Mouse (Mus musculus) forebrain, postnatal 0 days (tissue): ENCODE measurements around the gene Esyt1. TPM values are rescaled to one million over a fixed set of nuclear protein-coding genes. Genes with fewer than 3 reads are reported as not detected.

Experiments used
- ATAC-seq: fragments of 200-750 bp; cut with Nextera tagmentation; 2 replicates; pipeline ENCODE4 v1.8.0; 2017; ENCODE audit warnings: mild to moderate bottlenecking, moderate library complexity
- DNase-seq: peaks from one replicate; pipeline ENCODE4 v3.0.0-alpha.2; 2015
- H3K27ac ChIP-seq: fragments of 300-500 bp; sonication (generic); 2 replicates; pipeline ENCODE4 v1.5.1; 2014; ENCODE audit warnings: low read depth, mild to moderate bottlenecking, antibody characterized with exemption, low read length, moderate library complexity, mixed read lengths
- H3K27me3 ChIP-seq: fragments of 300-500 bp; sonication (generic); 2 replicates; pipeline ENCODE4 v1.6.1; 2014; ENCODE audit warnings: mild to moderate bottlenecking, low read length, mixed read lengths; ENCODE audit not compliant: insufficient read depth
- H3K36me3 ChIP-seq: fragments of 300-500 bp; sonication (generic); 2 replicates; pipeline ENCODE4 v1.6.1; 2014; ENCODE audit warnings: mild to moderate bottlenecking, moderate library complexity; ENCODE audit not compliant: insufficient read depth
- H3K4me1 ChIP-seq: fragments of 300-500 bp; sonication (generic); 2 replicates; pipeline ENCODE4 v1.6.1; 2014; ENCODE audit warnings: antibody characterized with exemption; ENCODE audit not compliant: insufficient read depth
- H3K4me2 ChIP-seq: fragments of 300-500 bp; sonication (generic); 2 replicates; pipeline ENCODE4 v1.6.1; 2014; ENCODE audit warnings: low read depth, mild to moderate bottlenecking, moderate library complexity
- H3K4me3 ChIP-seq: fragments of 300-500 bp; sonication (generic); 2 replicates; pipeline ENCODE4 v1.5.1; 2014; ENCODE audit warnings: low read depth, low read length, mixed read lengths
- H3K9ac ChIP-seq: fragments of 300-500 bp; sonication (generic); 2 replicates; pipeline ENCODE4 v1.6.1; 2014; ENCODE audit warnings: mild to moderate bottlenecking
- H3K9me3 ChIP-seq: fragments of 300-500 bp; sonication (generic); 2 replicates; pipeline ENCODE4 v1.6.1; 2016; ENCODE audit warnings: low read length
- CTCF ChIP-seq: sonication (generic); IDR thresholded peaks from 2 replicates; pipeline ENCODE4 v1.5.1; 2016; ENCODE audit warnings: antibody characterized with exemption, control low read depth, low read depth
- WGBS: fragments of 180-500 bp; shearing (Covaris S2); extraction: QIAGEN DNeasy Blood & Tissue Kit; methylation state at CpG from one replicate; pipeline ENCODE4 v1.1.7; 2014; 5-methylcytosine and 5-hydroxymethylcytosine counted together
- polyA plus RNA-seq: library from polyadenylated mRNA; unstranded; fragments of >200 nt; fragmentation: Nextera tagmentation; extraction: Ambion mirVana; gene quantifications from 2 replicates; pipeline ENCODE4 v1.2.1, GENCODE M21; 2015
- total RNA-seq: library from RNA; depleted of rRNA; stranded (reverse); fragments of >200 nt; gene quantifications from 2 replicates; pipeline ENCODE4 v1.2.3, GENCODE M21; 2014

Gene Esyt1
- total and polyA plus RNA-seq, 2 experiments from 2014 or later: 5.3 to 14.8 TPM

DNA sequence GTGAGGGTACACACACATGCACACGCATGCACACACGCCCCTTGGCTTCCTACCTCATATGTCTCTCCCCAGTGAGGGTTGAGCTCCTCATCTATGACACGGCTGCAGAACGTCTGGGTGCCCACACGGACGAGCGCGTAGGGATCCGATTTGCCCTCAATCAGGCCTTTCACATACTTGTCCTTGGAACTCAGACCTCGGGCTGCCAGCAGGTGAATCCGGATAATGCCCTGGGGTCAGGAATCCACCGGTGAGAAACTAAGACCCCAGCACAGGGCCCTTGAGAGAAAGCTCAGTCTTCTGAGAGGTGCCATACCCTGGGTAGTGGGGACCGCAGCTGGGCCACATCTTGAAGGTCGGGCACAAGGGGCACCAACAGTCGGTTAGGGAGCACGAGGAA, 5.1 kb downstream of the Esyt1 start:
- DNase-seq (no peak), ATAC-seq (no peak)
- WGBS: 85% methylated on average over 16 of the region's 16 CpGs
- Histone ChIP-seq H3K36me3 (no peaks in the 10 kb centered on the region), H3K9ac (no peak overlapping the region), H3K27me3 (no peaks in the 10 kb centered on the region), H3K4me2 (no peak overlapping the region), H3K9me3 (no peaks in the 10 kb centered on the region), H3K4me1 (0 out of 2 replicates have a peak, but pooled peaks cover 3% of the 10 kb centered on the region), H3K27ac (no peak overlapping the region), H3K4me3 (no peak overlapping the region)
- no peak for TF ChIP-seq CTCF

DNA sequence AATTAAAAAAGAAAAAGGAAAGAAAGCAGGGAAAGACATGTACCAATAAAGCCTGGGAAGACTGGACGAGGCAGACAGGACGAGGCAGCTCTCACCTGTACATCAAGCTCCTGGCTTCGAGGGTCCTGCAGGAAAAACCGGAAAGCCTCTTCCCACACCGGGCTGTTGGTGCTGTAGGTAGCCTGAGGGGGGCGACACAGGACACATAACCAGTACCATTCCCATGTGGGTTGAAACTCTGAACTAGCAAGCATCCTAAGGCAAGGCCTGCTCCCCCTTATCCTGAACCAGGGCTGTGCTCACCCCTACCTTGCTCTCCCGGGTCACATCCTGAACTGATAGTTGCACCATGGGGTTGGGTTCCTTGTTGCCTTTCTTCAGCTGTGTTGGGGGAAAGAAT, 6.8 kb downstream of the Esyt1 start:
- 69% methylated on average over 7 of the region's 7 CpGs for WGBS
- Histone ChIP-seq H3K9me3 (no peaks in the 10 kb centered on the region), H3K4me1 (no peaks in the 10 kb centered on the region), H3K4me3 (no peak overlapping the region), H3K9ac (no peak overlapping the region), H3K36me3 (no peaks in the 10 kb centered on the region; the same call in 1 of the 2 replicates), H3K4me2 (no peak overlapping the region), H3K27ac (no peak overlapping the region), H3K27me3 (no peaks in the 10 kb centered on the region)
- TF ChIP-seq CTCF: peak; percentile 55
- ATAC-seq (0 out of 2 replicates have a peak, but pooled peaks have one; percentile 45), DNase-seq (peak; percentile 16)

DNA sequence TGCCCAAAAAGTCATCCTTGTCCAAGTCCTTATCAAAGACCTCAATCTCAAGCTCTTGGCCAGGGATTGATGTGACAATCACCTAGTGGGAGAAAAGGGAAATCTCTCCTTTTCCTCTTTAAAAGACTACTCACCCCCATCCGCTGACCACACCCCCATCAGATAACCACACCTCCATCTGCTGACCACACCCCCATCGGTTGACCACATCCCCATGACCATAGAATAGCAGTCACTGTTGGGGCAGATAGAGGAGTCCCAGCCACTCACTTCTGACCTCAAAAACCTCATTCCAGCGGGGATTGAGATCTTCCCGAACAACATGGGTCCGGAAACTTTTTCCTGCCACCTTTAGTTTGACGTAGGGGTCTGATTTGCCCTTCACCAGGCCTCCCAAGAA, 9.0 kb downstream of the Esyt1 start:
- no peak for TF ChIP-seq CTCF
- no peak for DNase-seq
- no peak overlapping the region for H3K27ac ChIP-seq
- no peaks in the 10 kb centered on the region for H3K9me3 ChIP-seq
- H3K27me3 ChIP-seq: no peaks in the 10 kb centered on the region
- whole genome bisulfite sequencing: 19% methylated on average over 6 of the region's 6 CpGs
- no peak overlapping the region for H3K4me2 ChIP-seq
- no peak overlapping the region for H3K9ac ChIP-seq
- no peaks in the 10 kb centered on the region; the same call in 1 of the 2 replicates for H3K36me3 ChIP-seq
- ATAC-seq: no peak
- no peaks in the 10 kb centered on the region for H3K4me1 ChIP-seq
- H3K4me3 ChIP-seq: no peak overlapping the region

DNA sequence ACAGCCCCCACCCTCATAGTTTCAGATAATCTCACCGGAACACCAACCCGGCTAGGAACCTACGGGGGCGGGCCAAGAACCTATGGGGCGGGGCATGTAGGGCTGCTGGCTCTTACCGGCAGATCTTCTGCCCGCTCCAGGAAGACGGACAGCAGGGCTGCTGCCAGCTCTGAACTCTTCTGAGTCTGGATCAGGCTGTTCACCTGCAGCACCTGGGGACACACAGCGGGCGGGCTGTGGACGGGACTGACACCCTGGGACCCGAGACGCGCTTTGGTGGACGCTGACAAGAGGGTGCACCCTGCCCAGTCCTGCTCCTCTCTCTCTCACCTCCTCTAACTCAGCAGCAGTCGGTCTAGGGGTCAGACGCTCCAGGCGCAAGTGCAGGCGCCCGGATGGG, 9.6 kb downstream of the Esyt1 start:
- 19% methylated on average over 20 of the region's 20 CpGs for WGBS
- no peak overlapping the region for H3K9ac ChIP-seq
- H3K27me3 ChIP-seq: no peaks in the 10 kb centered on the region
- no peak overlapping the region for H3K4me3 ChIP-seq
- no peaks in the 10 kb centered on the region; the same call in 1 of the 2 replicates for H3K36me3 ChIP-seq
- no peak for TF ChIP-seq CTCF
- no peak for ATAC-seq
- no peaks in the 10 kb centered on the region for H3K4me1 ChIP-seq
- H3K4me2 ChIP-seq: 0 out of 2 replicates have a peak overlapping the region, but pooled peaks have one; percentile 8
- no peaks in the 10 kb centered on the region for H3K9me3 ChIP-seq
- H3K27ac ChIP-seq: no peak overlapping the region
- DNase-seq: no peak

DNA sequence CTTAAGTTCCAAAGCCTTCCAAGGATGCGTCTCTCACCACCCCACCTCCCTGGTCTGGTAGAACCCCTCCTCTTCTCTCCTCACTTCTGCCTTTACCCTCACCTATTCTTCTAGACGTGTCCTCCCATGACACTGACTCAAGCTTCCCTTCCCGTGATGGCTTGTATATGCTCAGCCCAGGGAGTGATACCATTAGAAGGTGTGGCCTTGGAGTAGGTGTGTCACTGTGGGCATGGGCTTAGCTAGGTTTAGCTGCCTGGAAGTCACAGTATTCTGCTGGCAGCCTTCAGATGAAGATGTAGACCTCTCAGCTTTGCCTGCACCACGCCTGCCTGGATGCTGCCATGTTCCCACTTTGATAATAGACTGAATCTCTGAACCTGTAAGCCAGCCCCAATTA, 10.6 kb downstream of the Esyt1 start:
- TF ChIP-seq CTCF: no peak
- H3K36me3 ChIP-seq: peaks cover 8% of the 10 kb centered on the region
- H3K9me3 ChIP-seq: no peaks in the 10 kb centered on the region
- no peaks in the 10 kb centered on the region for H3K27me3 ChIP-seq
- no peak overlapping the region for H3K4me3 ChIP-seq
- no peaks in the 10 kb centered on the region for H3K4me1 ChIP-seq
- no peak overlapping the region for H3K4me2 ChIP-seq
- H3K9ac ChIP-seq: no peak overlapping the region
- 80% methylated on average over 4 of the region's 4 CpGs for WGBS
- no peak for DNase-seq
- ATAC-seq: no peak
- no peak overlapping the region for H3K27ac ChIP-seq

DNA sequence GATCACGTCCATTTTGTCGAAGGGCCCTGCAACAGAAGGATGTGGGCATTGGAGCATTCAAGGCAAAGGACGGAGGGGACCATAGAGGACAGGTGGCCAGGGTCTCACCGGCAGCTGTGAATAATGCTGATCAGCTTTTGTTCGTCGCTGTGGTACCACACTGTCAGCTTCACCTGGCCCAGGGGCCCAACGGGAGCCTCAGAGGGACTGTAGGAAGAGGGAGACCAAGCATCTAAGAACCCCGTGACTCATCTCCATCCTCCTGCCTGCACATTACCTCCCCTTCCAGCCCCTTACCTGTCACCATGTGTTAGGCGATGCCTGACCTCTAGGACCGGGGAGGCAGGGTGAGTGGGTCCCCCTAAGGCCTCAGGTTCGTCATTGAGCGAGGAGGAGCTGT, 13.9 kb downstream of the Esyt1 start:
- DNase-seq: no peak
- Histone ChIP-seq H3K9ac (no peak overlapping the region), H3K27ac (no peak overlapping the region), H3K4me1 (no peaks in the 10 kb centered on the region), H3K9me3 (no peaks in the 10 kb centered on the region), H3K27me3 (no peaks in the 10 kb centered on the region), H3K36me3 (peaks cover 19% of the 10 kb centered on the region), H3K4me2 (no peak overlapping the region), H3K4me3 (no peak overlapping the region)
- no peak for TF ChIP-seq CTCF
- 84% methylated on average over 12 of the region's 12 CpGs for WGBS
- no peak for ATAC-seq

DNA sequence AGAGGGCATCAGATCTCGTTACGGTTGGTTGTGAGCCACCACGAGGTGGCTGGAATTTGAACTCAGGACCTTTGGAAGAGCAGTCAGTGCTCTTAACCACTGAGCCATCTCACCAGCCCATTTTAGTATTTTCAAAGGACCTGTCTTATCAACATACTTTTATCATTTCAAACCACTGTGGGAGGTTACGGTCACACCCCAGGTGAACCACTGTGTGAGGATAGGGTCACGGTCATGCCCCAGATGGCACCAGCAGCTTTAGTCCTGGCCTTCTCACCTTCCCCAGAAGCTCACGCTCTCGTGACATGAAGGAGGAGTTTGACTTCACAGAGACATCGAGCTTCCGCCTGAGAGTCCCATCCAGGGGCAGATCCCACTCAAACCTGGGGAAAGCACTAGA, 14.5 kb downstream of the Esyt1 start:
- no peak for ATAC-seq
- H3K27ac ChIP-seq: no peak overlapping the region
- 92% methylated on average over 9 of the region's 9 CpGs for WGBS
- no peak overlapping the region for H3K4me2 ChIP-seq
- no peak overlapping the region for H3K9ac ChIP-seq
- DNase-seq: no peak
- no peaks in the 10 kb centered on the region for H3K9me3 ChIP-seq
- TF ChIP-seq CTCF: no peak
- no peaks in the 10 kb centered on the region for H3K4me1 ChIP-seq
- no peak overlapping the region for H3K4me3 ChIP-seq
- peaks cover 19% of the 10 kb centered on the region for H3K36me3 ChIP-seq
- H3K27me3 ChIP-seq: no peaks in the 10 kb centered on the region
